Mouse (Mus musculus) ES-Bruce4 (cell line): Measurements from ENCODE around the gene Kcnab2. TPM values are rescaled to one million over a fixed set of nuclear protein-coding genes. Genes with fewer than 3 reads are reported as not detected.
A peak's percentile ranks its signal among the peaks of the same experiment; 100 is the strongest.

Source experiments
- H3K27ac ChIP-seq: 2 replicates; pipeline ENCODE4 v1.5.1; 2012; ENCODE audit warnings: low read length, inconsistent platforms; ENCODE audit not compliant: insufficient read depth
- H3K27me3 ChIP-seq: 2 replicates; pipeline ENCODE4 v1.6.1; 2012; ENCODE audit warnings: mild to moderate bottlenecking, low read length, inconsistent platforms; ENCODE audit not compliant: control insufficient read depth, poor library complexity, insufficient read depth, severe bottlenecking
- H3K36me3 ChIP-seq: 2 replicates; pipeline ENCODE4 v1.6.1; 2012; ENCODE audit warnings: inconsistent platforms, mild to moderate bottlenecking, low read length, moderate library complexity; ENCODE audit not compliant: control insufficient read depth, poor library complexity, insufficient read depth, severe bottlenecking
- H3K4me1 ChIP-seq: one replicate; pipeline ENCODE4 v1.8.1; 2011; ENCODE audit warnings: low read length; ENCODE audit not compliant: control insufficient read depth, insufficient read depth
- H3K4me3 ChIP-seq: 2 replicates; pipeline ENCODE4 v1.5.1; 2011; ENCODE audit warnings: low read depth, mild to moderate bottlenecking, low read length
- H3K9ac ChIP-seq: 2 replicates; pipeline ENCODE4 v1.6.1; 2012; ENCODE audit warnings: low read depth, mild to moderate bottlenecking, inconsistent platforms; ENCODE audit not compliant: poor library complexity, severe bottlenecking
- H3K9me3 ChIP-seq: replicated peaks from 2 replicates; pipeline ENCODE4 v1.6.1; 2012; ENCODE audit warnings: mild to moderate bottlenecking, low read length, inconsistent platforms; ENCODE audit not compliant: control insufficient read depth, poor library complexity, insufficient read depth, severe bottlenecking
- CTCF ChIP-seq: IDR thresholded peaks from one replicate; pipeline ENCODE4 v1.8.1; 2011; ENCODE audit warnings: low read depth, low read length
- EP300 ChIP-seq: IDR thresholded peaks from 2 replicates; pipeline ENCODE4 v1.6.1; 2011; ENCODE audit warnings: low read depth, low read length; ENCODE audit not compliant: insufficient read depth
- POLR2A ChIP-seq: IDR thresholded peaks from one replicate; pipeline ENCODE4 v1.8.1; 2011; ENCODE audit warnings: low read length; ENCODE audit not compliant: insufficient read depth
- polyA plus RNA-seq: library from polyadenylated mRNA; stranded (reverse); fragments of >200 nt; gene quantifications from 2 replicates; pipeline ENCODE4 v1.2.4, GENCODE M21; 2011; ENCODE audit warnings: low read depth; ENCODE audit not compliant: missing spikeins, insufficient read depth, insufficient read length

Gene Kcnab2
- polyA plus RNA-seq, 1 experiment, result 3.5 TPM

DNA sequence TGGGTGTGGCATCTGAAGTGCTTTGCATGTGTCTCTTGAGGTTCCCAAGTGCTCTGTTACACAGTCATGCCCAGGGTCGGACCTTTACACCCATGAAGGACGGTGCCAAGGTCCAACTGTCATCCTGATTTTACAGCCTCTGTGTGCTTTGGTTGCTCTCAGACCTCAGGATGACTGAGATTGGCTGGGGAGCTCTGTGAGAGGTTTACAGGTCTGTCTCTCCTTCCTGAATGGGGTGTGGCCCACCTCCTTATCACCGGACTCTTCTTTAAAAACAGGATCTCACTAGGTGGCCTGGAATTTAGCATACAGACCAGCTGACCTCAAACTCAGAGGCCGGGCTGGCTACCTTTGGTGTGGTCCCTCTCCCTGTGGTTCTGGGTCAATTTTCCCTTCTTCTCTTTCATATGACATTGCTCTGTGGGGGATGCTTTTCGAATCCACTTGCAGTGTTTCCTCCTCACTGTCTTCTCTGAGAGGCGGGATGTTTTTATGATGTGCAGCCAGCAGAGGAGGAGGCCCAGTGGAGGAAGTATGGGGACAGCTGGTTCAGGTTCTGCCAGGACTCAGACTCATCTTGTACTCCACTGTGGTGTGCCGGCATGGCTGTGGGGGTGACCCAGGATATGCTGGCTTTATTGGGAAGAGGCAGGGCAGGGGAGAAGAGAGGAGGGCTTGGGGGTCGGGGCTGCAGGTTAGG is 126.8 kb downstream of the Kcnab2 start:
- TF ChIP-seq CTCF, result no peak
- peak; percentile 78 for TF ChIP-seq EP300
- H3K4me1 ChIP-seq, result peaks cover 26% of the 10 kb centered on the region
- H3K36me3 ChIP-seq, result no peaks in the 10 kb centered on the region
- H3K4me3 ChIP-seq, result no peak overlapping the region
- H3K27me3 ChIP-seq, result no peaks in the 10 kb centered on the region
- H3K9me3 ChIP-seq, result no peaks in the 10 kb centered on the region
- peak overlapping the region; percentile 86 for H3K27ac ChIP-seq
- no peak overlapping the region for H3K9ac ChIP-seq

DNA sequence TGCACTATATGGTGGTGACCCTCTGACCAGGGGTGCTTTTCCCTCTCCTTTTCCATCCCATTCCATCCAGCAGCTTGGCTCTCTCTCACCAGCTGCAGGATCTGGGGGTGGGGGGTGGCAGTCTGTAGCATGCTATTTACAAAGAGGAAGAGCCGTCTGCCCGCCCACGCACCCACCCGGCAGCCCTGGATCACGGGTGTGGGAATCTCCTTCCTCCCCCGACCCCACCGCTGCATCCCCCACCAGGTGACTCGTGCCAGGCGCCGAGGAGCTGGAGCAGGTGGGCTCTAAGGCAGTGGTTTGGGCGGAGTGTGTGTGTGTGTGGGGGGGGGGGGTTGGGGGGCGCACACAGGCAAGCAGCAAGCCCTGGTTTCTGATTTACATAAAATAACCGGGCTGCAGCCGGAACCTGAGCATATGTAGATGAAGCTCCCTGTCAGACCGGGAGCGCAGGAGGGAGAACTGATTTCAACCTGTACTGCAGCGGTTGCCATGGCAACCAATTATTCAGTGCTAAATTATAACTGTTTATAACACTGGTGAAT is 127.8 kb downstream of the Kcnab2 start:
- Histone ChIP-seq H3K4me1 (peaks cover 27% of the 10 kb centered on the region), H3K27ac (peak overlapping the region; percentile 86), H3K9ac (peak overlapping the region; percentile 14; the same call in 1 of the 2 replicates), H3K36me3 (no peaks in the 10 kb centered on the region), H3K27me3 (no peaks in the 10 kb centered on the region), H3K4me3 (no peak overlapping the region), H3K9me3 (no peaks in the 10 kb centered on the region)
- no peak for TF ChIP-seq CTCF
- TF ChIP-seq POLR2A, result no peak
- TF ChIP-seq EP300, result no peak

DNA sequence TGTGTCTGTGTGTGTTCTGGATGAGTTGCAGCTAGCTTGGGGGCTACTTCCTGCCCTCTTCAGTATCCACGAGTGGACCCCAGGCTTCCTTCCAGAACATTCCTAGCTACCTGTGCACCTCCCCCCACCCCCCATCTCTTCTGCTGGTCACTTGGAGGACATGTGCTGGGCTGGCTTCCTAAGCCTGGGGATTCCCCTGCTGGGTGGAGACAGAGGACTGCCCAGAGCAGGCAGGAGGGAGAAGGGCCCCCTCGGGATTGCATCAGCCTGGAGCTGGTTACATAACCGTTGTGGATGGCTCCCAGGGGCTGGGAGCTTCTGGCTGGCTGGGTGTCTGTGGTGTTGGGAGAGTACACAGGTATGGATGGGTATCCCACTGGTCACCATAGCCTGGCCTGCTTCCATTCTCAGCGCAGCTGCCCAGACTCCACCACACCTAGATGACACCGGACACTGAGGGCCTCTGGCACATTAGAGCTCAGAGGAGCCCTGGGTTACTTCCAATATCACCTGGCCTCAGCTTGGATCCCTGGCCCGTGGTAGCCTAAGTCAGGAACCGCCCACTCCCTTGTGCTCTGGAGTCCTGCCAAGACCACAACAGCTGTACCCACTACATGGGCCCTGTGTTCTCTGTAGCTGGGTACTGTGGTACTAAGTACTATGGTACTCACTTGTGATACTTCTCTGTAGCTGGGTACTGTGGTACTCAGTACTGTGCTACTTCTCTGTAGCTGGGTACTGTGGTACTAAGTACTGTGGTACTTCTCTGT is 132.4 kb downstream of the Kcnab2 start:
- H3K9me3 ChIP-seq, result no peaks in the 10 kb centered on the region
- no peak overlapping the region for H3K27ac ChIP-seq
- TF ChIP-seq POLR2A (no peak), EP300 (0 out of 2 replicates have a peak, but pooled peaks have one; percentile 13), CTCF (no peak)
- H3K9ac ChIP-seq, result no peak overlapping the region
- H3K4me3 ChIP-seq, result no peak overlapping the region
- H3K4me1 ChIP-seq, result peaks cover 21% of the 10 kb centered on the region
- no peaks in the 10 kb centered on the region for H3K36me3 ChIP-seq
- no peaks in the 10 kb centered on the region for H3K27me3 ChIP-seq

DNA sequence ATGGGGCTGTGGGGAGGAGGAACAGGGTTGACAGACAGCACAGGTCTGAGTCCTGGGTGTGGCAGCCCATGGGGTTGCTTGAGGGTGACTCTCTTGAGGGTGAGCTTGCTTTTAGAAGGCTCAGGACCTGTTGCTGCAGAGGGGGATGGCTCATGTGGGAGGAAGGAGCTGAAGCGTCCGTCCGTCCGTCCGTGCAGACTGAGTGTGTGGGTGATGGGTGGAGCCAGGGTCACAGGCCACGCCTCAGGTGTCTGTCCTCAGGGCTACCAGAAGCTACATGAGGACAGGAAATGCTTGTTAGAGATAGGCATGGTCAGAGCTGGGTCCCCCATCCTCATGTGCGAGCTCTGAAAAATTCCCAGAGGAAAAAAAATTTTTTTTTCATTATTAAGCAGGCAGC is 133.0 kb downstream of the Kcnab2 start:
- Histone ChIP-seq H3K36me3 (no peaks in the 10 kb centered on the region), H3K27ac (no peak overlapping the region), H3K27me3 (no peaks in the 10 kb centered on the region), H3K4me3 (no peak overlapping the region), H3K4me1 (peaks cover 26% of the 10 kb centered on the region), H3K9ac (no peak overlapping the region), H3K9me3 (no peaks in the 10 kb centered on the region)
- no peak for TF ChIP-seq CTCF
- TF ChIP-seq EP300, result 0 out of 2 replicates have a peak, but pooled peaks have one; percentile 1
- no peak for TF ChIP-seq POLR2A

DNA sequence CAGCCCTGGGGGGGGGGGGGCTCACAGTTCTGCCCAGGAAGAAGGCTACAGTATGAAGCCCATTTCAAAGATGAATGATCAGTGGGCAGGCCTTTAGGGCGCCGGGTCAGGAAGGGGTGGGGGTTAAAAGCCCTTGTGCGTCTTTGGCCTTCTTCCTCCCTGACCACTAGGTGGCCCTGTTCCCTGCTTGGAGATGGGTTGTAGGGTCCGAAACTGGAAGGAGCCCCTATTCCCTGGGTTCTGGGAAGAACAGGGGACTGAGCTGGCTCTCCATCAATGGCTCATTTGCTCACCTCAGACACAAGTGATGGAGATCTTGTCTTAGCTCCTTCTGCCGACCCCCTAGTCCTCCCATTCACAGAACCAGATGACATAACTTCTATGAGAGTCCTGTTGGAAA is 134.4 kb downstream of the Kcnab2 start:
- no peak overlapping the region for H3K4me3 ChIP-seq
- no peaks in the 10 kb centered on the region for H3K9me3 ChIP-seq
- no peak overlapping the region for H3K9ac ChIP-seq
- H3K27me3 ChIP-seq, result peaks cover 7% of the 10 kb centered on the region
- peaks cover 26% of the 10 kb centered on the region for H3K4me1 ChIP-seq
- no peaks in the 10 kb centered on the region for H3K36me3 ChIP-seq
- TF ChIP-seq POLR2A (no peak), CTCF (peak; percentile 94)
- no peak overlapping the region for H3K27ac ChIP-seq

Other genes with a start within 250 kb of the Kcnab2 start
- gene Gpr153, start 203.6 kb downstream of the Kcnab2 start, polyA plus RNA-seq, result 7.2 and 7.9 TPM in 2 replicates
- not detected in 2 replicates for gene Hes3, start 186.2 kb downstream of the Kcnab2 start, polyA plus RNA-seq
- gene Icmt, start 180.6 kb downstream of the Kcnab2 start, polyA plus RNA-seq, result 21.4 and 22.8 TPM in 2 replicates
- gene Rnf207, start 158.9 kb downstream of the Kcnab2 start, polyA plus RNA-seq, result 3.2 and 4.2 TPM in 2 replicates
- 1,917 and 1,978 TPM in 2 replicates for gene Rpl22, start 152.1 kb downstream of the Kcnab2 start, polyA plus RNA-seq
- gene Chd5, start 139.2 kb downstream of the Kcnab2 start, polyA plus RNA-seq, result 5.4 and 5.8 TPM in 2 replicates
- 4.8 and 5.2 TPM in 2 replicates for gene Nphp4, start 1.2 kb downstream of the Kcnab2 start, polyA plus RNA-seq